Mouse (Mus musculus): ENCODE results near the gene Cenps.

DNA sequence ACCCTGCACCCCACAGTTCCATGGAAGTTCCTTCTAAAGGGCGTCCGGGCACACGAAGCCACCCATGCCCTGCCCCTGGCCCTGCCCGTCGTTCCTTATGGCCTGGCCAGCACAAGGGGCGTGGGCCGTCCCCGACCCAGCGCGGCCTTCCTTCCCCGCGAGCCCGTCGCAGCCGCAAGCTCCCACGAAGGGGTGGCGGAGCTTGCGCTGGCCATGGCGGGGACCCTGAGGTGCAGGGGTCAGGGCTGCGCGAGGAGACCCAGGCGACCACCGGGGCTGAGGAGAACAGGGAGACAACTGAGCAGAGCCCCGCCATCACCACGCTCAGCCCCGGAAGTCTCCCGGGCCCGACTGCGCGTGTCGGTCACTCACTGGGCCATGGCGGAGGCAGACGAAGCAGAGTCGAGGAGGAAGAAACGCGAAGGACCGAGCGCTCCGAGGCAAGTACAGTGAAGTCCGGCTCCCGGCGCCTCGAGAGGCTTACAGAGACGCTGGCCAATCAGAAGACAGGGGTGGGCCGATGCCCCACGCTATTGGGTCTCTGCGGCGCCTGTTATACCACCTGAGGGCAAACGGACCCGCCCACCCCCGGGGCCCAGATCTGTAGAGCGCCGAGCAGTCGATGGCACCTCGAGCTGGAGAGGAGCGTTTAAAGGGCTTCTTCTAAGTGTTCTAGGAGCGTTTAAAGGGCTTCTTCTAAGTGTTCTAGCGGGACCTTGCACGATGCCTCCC, 29.0 kb upstream of the Cenps start, which contains the start of gene Pgd:
- TF ChIP-seq POLR2A (IDR thresholded peaks at IDR 0.05; ENCODE audit: low read depth, low read length) (peak; percentile 95), CTCF (IDR thresholded peaks at IDR 0.05; ENCODE audit: borderline replicate concordance, insufficient read depth, low read length) (no peak)
